Mouse (Mus musculus): ENCODE results near the gene Gm29797.

Gene Gm29797

DNA sequence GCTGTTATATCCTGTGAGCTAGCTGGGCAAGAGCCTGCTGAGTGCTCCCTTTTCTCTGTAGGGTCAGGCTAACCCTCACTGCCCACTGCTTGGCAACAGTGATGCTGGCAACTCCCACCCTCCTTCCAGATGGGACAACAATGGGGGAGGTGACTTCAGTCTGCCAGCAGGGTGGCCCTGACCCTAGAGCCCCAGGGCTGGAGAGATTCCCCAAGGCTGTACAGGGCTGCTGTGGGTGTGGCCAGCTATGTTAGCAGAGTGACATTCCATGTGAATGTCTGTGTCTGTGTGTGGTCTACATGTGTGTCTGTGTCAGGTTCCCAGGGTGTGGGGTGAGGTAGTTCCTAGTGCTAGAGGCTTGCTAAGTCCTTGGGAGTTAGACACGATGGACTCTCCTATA is 16.7 kb downstream of the Gm29797 start:
- peak; percentile 72 for DNase-seq (ENCODE audit: low spot score)

DNA sequence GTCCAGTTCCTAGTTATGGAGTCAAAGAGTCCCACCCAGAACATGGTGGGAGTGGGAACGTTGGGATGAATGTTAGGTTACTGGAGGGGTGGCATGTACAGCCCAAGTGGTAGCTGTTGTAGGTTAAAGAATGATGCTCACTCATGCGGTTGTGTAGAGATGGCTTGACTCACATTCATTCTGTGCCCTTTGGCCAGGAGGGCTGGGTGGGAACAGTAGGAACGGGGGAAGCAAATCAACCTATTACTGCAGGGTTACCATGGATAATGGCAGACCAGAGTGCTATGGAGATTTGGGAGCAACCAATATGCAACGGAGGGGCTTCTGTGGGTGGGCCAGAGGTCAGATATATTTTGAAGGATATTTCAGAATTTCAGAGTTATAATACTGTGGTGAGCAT is 18.1 kb downstream of the Gm29797 start:
- no peak for DNase-seq (ENCODE audit: low spot score)

DNA sequence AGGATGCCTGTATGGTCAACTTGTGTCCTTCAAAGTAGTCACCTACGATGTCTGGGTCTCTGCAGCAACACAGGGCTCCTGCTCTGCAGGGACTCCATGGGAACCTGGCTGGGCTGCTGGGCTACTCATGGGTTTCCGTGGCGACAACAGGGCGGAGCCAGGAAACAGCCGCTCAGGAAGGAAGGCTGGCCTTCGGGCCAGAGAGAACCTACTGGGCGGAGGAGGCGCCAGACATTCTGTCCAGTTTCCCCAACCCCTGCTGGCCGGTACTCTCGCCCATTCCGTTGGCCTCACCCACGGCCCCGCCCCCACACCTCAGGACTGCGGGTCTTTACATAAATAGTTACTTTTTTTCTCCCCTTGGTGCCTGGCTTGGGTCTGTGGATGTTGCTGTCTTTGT is 18.6 kb downstream of the Gm29797 start:
- DNase-seq (ENCODE audit: low spot score): peak; percentile 80

DNA sequence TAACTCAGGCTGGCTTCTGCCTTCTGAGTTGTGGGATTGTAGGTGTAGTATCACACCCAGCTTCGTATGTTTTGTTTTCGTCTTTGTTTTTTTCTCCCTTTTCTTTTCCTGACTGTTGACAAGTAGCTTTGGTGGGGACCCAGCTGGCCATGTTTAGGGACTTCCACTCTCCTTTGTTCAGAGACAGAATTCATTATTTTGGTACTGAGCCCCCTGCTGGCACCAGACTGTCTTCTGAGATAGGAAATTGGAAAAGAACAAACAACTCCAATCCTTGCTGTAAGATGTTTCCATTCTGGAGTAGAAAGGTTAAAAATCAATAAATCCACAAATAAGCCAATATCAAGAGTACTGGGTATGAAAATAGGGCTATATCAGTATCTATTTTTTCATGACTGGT is 19.6 kb downstream of the Gm29797 start:
- no peak for DNase-seq (ENCODE audit: low spot score)

DNA sequence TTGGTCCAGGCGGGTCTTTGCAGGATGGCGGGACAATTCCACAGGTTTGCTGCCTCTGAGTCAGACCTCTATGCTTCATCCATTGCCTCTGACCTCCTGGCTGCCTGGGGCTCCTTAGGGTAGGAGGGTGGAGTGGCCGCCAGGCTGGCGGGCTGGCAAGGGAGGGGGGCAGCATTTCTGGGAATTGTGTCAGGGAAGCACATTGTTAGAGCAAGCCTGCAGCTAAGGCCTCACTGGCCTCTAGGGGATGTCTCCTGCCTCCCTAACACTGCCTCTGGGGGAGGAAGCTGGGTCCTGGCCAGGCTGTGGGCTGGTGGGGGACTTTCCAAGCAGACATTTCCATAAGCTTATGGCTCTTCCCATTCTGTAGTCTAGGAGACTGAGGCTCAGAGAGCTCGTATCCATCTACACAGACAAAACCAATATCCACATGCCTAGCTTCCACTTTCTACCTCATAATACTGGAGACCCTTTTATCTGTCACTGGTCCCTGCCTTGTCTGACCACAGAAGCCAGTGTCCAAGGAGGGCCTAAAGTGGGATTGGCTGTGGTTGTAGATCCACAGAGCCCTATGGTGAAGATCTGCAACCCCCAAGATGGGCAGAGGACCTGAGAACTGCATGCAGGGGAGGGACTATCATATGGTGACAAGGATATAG is 20.4 kb downstream of the Gm29797 start:
- no peak for DNase-seq (ENCODE audit: low spot score)

DNA sequence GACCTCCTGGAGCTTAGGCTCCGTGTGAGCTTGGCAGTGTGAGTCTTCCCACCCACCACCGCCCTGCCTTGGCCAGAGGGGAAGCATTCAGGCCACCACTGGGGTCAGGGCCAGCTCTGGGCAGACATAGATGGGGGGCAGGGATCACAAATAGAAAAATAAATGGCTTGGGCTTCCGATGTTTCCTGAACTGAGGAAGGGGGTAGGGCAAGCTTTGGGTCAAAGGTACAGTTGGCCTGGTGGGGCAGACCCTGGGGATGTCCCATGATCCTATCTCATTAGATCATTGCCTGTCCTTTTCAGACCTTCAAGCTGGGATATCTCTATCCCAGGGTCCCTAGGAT is 20.9 kb downstream of the Gm29797 start:
- DNase-seq (ENCODE audit: low spot score): no peak

DNA sequence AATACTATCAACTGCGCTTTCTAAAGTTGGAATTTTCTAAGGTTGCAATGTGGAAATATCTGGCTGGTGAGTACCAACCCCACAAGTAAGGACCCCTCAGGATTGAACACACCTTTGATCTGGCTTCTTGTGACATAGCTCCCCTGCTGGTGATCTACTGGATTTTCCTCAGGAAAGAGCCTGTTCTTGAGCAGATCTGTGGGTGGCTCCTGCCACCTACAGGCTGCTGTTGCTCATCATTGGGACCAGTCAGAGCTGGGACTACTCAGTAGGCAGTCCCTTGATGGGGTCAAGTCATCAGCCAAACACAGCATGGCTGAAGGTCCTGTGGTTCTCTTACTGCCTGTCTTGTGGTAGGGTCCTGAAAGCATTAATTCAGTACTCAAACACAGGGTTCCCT is 21.9 kb downstream of the Gm29797 start:
- DNase-seq (ENCODE audit: low spot score): peak; percentile 67

DNA sequence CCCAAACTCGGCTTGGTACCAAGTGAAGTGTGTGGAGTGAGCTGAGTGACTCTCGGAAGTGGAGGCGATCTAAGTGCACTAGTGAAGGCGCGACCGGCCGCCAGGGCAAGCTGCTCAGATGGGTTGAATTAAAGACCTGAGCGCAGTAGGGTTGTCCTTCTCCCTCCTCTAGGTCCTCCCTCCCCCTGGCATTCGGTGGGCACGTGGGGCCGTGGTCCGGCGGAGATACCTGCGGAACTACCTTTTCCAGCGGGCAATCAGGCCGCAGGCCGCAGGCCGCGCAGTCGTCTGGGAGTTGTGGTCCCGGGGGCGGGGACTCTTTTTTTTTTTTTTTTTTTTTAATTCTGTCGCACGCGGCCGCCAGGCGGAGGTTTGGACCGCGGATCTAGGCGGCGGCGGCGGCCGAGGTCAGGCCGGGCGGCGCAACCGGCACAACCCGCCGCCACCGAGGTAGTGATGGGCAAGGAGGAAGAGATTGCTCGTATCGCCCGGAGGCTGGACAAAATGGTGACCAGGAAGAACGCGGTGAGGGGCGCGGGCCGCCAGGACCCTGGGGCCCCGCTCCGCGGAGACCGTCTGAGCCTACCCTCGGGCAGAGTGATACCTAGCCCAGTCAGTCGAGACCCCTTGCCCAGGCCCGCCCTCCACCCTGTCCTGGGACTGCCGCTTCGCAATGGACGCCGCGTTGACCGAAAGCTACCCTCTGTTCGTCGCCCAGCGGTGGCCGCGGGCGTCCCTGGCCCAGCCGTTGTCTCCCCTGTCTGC is 23.3 kb downstream of the Gm29797 start, which contains the start of gene Tcea2:
TSS of gene Tcea2 (plus strand) at position 360 of the 765 bp plus-strand sequence.
- peak; percentile 86 for DNase-seq (ENCODE audit: low spot score)

DNA sequence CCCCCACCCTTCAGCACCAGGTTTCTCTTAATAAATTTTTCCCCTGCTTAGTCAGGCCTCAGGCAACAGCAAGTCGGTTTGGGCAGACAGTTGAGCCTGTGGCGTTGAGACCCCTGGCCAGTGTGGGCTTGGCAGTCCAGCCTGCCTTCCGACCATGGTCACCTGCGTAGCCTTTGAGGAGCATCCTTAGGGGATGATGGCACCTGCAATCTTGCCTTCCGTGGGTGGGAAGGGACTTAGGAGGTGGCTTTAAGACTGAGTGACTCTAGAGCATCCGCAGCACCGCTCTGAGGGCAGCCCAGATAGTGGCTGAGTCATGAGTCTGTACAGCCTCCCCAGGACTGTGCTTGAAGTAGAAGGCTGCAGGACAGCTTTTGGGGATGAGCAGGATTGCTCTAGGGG is 23.9 kb downstream of the Gm29797 start:
- no peak for DNase-seq (ENCODE audit: low spot score)

DNA sequence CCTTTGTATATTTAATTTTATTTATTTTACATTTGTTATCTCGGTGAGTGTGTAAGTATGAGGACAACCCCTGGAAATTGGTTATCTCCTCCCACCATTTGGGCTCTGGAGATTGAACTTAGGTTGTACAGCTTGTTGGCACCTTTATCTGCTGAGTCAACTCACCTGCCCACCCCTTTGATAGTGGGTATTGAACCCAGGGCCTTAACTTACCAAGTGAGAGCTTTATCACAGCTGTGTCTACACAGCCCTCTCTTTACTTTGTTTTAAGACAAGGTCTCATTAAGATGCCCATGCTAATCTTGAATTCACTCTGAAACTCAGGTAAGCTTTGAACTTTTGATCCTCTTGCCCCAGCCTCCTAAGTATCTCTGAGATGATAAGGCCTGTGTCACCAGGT is 25.1 kb downstream of the Gm29797 start:
- no peak for DNase-seq (ENCODE audit: low spot score)

DNA sequence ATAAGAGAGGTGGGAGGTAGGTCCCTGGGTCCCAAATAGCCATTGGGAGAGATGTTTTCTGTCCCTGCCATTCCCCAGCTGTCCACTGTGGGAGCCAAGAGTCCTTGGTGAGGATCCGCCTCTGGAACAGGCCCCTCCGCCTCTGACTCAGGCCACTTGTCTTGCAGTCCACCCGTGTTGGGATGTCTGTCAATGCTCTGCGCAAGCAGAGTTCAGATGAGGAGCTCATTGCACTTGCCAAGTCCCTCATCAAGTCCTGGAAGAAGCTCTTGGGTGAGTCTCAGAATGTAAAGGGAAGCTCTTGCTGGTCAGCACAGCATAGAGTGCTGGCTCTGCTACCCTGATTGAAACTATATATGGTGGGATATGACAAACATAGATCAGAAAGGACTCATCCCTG is 26.5 kb downstream of the Gm29797 start:
- DNase-seq (ENCODE audit: low spot score): no peak

DNA sequence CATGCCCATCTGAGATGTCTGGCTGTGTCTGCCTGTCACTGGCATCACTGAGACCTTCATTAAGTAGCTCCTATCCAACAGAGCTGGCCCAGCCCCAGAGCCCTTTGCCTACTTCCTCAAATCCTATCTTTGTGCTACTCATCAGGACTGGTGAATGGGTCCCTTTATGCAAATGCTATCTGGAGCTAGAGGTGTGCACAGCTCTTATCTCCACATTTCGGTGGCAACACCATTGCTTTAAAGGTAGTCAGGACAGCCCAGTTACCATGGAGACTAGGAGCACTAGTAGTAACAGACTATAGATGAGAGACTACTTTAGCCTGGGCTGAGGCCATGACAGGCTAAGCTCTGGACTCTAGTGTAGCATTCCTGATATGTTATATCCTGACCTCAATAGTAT is 27.9 kb downstream of the Gm29797 start:
- no peak for DNase-seq (ENCODE audit: low spot score)

DNA sequence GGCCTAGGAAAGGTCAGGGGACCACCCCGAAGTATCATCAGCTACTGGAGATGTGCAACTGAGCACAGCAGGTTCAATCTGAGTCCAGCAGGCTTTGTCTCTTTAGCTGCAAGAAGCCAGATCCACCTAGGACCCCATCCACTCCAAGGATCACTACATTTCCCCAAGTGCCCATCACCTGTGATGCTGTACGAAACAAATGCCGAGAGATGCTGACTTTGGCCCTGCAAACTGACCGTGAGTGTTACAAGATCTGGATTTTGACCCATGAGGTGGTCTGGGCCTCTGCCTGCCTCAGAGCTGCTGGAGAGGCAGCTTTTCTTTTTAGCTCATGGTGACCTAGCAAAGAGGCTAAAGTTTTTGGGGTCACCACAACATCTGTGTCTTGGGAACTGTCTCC is 28.9 kb downstream of the Gm29797 start:
- no peak for DNase-seq (ENCODE audit: low spot score)

DNA sequence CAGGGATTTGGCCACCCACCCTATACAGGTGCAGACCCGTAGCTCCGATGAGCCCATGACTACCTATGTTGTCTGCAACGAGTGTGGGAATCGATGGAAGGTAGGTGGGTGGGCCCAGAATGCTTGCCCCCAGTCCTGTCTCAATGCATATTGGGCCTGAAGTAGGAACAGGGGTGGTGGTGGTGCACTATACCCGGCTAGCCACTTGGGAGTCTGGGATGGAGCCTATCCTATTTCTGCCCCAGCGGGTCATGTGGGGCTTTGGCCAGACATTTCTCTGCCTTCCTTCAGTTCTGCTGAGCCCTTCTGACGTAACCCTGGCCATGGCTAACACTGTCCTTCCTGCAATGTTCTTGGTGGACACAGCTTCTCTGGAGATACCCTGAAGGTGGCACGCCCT is 30.8 kb downstream of the Gm29797 start:
- DNase-seq (ENCODE audit: low spot score): no peak

DNA sequence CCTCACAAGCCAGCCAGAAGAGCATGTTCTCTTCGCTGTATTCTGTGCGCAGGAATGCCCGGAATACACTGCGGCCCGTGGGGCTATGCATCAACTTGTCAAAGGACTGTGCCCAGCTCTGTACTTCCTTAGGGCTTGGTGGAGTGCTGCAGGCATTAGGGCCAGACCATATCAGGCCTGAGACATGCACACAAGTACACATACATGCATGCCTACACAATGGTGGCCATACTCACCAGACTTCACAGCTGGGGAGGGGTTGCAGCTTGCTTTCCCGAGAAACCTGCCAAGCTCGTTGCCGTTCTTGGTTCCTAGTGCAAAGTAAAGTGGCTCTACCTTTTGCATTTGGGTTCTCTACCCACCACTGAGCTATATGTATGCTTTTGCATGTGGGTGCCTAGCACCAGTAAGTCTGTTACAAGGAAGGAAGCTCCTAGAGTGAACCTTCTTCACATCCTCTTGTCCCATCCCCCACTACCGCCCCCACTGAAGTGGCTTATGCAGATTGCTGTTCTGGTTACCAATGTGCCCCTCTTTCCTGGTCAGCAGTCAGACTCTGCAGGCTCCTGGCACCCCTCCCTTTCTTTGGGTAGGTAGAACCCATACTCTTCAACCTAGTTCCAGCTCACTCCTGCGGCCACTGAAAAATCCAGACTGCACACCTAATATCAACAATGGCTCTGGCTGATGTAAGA is 32.8 kb downstream of the Gm29797 start:
- no peak for DNase-seq (ENCODE audit: low spot score)

DNA sequence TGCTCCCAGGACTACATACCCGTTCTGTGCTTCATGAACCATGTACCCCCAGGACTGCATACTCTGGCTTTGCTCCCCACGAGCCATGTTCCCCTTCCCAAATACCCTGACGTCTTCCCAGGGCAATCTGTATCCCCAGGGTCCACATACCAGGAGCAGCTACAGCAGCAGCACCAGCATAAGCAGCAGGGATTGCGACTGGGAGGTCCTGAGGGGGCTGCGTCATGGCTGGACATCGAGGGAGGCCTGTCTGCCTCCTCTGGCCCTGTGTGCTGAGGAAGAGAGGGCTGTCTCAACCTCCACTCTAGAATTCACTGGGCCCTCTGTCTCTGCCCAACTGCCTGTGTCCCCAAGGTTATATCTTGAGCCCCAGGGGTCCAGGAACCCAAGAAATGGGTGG is 34.2 kb downstream of the Gm29797 start:
- DNase-seq (ENCODE audit: low spot score): peak; percentile 61

DNA sequence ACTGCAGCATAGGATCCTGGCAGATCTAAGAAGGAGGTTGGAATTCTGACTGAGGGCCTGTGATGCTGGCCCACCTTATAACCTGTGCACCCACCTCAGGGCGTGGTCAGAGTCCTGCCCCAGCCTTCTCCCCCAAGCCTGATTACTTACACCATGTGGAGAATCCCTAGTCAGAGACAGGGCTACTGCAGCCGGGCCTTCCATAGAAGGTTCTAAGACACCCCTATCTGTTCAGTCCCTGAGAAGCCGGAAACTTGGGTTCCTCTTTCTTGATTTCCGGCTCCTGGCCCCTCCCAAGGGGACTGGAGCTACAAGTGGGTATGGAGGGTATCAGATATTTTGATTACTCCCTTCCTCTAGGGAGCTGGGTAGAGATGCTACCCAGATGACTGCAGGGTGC is 34.7 kb downstream of the Gm29797 start:
- DNase-seq (ENCODE audit: low spot score): no peak

DNA sequence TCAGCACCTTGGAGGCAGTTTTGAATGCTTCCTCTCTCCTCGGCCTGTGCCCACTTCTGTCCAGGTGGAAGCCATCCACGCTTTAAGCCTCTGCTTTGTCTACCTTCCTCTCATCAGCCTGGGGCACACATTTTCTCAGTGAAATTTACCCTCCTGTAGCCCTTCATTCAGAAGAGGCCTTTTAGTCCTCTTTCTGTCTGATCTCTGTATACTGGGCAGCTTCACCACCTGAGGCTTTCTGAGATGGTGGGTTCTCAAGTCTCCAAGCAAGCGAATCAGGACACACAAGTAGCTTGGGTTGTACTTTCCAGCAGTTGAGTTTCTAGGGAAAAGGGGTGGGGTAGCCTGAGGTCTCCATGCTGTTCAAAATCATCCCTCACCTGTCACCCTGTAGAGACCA is 35.5 kb downstream of the Gm29797 start:
- no peak for DNase-seq (ENCODE audit: low spot score)

DNA sequence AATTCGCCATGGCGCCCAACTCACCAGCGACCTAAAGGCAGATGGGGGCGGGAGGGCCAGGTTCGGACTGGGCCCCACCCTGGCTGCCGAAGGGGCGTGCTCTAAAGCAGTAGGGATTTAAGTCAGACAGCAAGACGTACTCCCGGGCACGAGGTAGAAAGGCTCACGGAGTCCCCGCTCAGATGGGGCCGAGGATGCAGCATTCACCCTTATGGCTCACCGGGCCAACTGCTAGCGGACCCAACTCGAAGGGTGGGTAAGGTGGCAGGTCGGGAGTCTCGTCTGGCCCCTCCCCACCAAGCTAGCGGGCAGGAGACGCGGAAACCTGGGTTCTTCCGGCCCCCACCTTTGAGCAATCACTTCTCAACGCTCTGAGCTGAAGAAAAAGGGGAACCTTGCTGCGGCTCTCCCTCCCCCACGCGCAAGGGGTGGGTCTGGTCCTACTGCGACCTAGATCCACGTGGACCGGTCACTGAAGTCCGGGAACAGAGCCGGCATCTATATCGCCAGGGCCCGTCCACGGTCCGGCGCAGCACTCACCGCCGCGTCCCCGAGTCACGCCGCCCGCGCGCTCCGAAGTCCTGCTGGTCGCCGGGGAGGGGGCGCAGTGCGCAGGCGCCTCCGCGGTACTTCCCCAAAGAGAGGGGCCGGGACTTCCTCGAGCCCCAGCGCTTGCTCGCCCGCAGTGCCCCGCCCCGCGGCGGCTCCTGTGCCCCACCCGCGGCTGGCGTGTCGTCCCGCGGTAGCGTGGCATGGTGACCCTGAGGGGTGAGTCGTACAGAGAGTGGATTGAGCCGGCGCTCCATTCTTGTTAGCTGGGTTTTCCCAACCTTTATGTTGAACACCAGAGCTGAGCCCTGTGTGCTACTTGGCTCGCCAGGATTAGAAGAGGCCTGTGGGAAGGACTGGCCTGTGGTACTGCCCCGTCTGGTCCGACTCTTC is 36.8 kb downstream of the Gm29797 start, which contains the start of gene Rgs19:
TSS of gene Rgs19 (minus strand) at position 639 of the 942 bp plus-strand sequence.
- peak; percentile 82 for DNase-seq (ENCODE audit: low spot score)

DNA sequence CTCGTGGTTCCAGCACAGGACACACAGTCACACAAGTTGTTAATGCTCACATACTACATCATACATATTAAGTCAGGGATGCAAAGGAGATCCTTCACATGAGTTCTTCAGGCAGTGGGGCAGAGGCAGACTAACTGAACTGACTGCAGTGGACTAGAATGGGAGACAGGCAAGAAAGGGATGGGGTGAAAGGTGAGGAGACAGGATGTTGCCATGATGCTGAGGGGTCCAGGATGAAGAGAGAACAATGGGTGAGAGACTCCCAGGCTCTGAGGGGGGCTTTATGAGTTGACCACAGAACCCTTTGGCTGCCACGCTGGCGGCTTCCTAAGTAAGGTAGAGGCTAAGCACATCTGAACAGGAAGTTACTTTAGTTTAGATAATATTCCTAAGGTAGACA is 37.7 kb downstream of the Gm29797 start:
- no peak for DNase-seq (ENCODE audit: low spot score)

DNA sequence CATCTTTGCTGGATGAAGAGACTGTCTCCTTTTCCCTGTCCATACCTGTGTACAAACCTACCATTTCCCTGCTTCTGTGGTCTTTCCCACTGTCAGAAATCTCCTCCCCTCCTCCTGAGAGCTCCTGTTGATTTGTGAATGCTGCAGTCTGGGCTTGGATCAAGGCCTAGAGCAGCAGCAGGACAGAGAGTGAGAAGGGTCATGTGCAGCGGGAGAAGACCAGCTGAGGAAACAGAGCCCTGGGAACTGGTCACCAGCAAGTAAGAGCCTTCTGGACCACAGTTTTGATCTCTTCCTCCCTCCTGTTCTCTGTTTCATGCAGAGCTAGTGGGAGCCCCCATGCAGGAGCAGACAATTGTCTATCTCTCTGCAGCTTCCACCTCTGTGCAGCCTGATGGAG is 38.9 kb downstream of the Gm29797 start:
- DNase-seq (ENCODE audit: low spot score): no peak

DNA sequence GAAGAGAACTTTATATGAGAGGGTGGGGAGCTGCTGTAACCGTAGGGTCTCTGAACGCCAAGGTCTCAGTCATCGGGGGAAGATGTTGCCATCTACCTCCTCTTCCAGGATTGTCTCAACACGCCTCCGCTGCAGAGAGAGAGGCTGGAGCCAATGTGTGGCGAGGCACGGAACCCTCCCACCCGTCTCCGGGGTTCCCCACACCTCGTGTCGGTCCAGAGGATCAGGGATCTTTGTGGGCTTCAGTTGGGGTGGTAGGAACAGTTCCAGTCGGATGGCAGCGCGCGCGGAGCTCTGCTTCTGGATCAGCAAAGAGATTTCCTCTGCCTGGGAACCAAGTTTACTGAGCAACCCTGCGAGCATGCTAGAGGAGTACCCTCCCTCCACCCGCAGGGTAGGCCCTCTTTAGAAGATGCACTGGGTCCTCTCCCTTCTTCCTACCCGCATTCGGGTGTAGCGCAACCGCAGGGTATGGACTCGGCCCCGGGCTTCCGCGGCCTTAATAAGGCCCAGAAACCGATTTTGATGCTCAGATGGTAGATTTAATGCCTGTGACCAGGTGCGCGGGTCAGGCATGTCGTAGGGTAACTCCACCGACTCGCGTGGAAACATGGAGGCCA is 40.1 kb downstream of the Gm29797 start:
- DNase-seq (ENCODE audit: low spot score): no peak
